Mouse (Mus musculus): Measurements from ENCODE around the gene Fam171b. TPM values are rescaled to one million over a fixed set of nuclear protein-coding genes. Genes with fewer than 3 reads are reported as not detected.

Gene Fam171b
- polyA plus RNA-seq (2012; rRNA removed), result 56.8 and 58.5 TPM in 2 replicates

DNA sequence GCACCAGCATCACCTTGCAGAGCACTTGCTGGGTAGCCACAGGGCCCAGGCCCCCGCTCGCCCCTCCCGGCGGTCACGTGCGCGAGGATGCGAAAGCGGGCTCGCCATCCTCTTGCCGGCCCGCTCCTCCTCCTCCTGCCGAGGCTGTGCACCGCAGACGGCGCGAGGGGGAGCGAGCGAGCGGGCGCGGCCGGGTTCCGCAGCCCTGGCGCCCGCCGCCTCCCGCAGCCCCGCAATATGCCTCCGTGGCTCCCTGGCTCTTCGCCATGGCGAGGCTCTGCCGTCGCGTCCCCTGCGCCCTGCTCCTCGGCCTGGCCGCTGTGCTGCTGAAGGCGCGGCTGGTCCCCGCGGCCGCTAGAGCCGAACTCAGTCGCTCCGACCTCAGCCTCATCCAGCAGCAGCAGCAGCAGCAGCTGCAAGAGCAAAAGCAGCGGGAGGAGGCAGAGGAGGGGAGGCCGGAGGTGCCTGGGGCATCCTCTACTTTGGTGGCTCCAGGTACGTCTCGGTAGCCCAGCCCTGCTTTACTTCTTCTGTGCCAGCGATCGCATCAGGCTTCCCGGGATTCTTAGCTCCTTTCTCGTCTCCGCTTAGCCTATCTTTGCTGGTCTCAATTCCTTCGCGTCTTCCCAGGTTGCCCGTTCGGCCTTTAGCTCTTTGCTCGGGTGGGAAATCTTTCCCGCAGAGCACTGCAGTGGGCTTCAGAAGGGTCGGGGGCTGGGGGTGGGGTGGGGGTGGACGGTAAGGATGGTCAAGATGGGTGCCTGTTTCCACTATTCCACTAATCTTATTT, at the start of gene Fam171b:
Gene Fam171b (plus strand): TSS at position 154 of the 790 bp plus-strand sequence.
- DNase-seq, result peak; percentile 93 to 97
- under 1% methylated on average over 63 of the region's 63 CpGs for WGBS
- peak; percentile 47; the same call in 1 of the 2 replicates for TF ChIP-seq POLR2A (IDR thresholded peaks at IDR 0.05; ENCODE audit: borderline replicate concordance, insufficient read depth, low read length)
- no peak for TF ChIP-seq CTCF (IDR thresholded peaks at IDR 0.05; ENCODE audit: borderline replicate concordance, insufficient read depth, low read depth, low read length)
- Histone ChIP-seq H3K27me3 (ENCODE audit: control insufficient read depth, insufficient read depth, low read length) (no peaks in the 10 kb centered on the region), H3K4me3 (replicated peaks; ENCODE audit: insufficient read depth, low read depth, low read length) (peak within 1 kb of the TSS; percentile 92), H3K4me1 (ENCODE audit: control insufficient read depth, insufficient read depth, low read length) (peaks cover 2% of the 10 kb centered on the region), H3K27ac (ENCODE audit: insufficient read depth, low read length) (peak within 1 kb of the TSS; percentile 99)

DNA sequence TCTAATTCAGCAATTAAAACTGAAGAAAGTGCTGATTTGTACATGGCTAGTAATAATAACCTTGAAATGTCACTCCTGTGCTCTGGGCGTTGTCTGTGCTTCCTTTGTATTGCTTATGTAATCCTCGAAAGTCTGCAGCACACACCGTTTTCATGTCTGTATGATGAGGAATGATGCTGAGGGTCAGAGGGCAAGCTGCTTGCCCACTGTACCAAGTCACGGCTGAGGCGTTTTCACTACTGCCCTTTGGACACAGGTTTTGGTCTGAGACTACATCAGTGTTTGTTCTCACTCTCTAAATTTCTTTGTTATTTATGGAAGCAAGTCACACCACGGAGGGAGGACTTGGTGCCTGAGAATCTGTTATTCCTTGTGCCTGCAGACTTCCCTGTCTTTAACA, 46.4 kb upstream of the Fam171b start:
- no peak for DNase-seq
- no peak for TF ChIP-seq POLR2A (IDR thresholded peaks at IDR 0.05; ENCODE audit: borderline replicate concordance, insufficient read depth, low read length)
- TF ChIP-seq CTCF (IDR thresholded peaks at IDR 0.05; ENCODE audit: borderline replicate concordance, insufficient read depth, low read depth, low read length), result no peak
- H3K4me3 ChIP-seq (replicated peaks; ENCODE audit: insufficient read depth, low read depth, low read length), result no peak overlapping the region
- no peak overlapping the region for H3K27ac ChIP-seq (ENCODE audit: insufficient read depth, low read length)
- peaks cover 6% of the 10 kb centered on the region; the same call in 1 of the 2 replicates for H3K4me1 ChIP-seq (ENCODE audit: control insufficient read depth, insufficient read depth, low read length)
- WGBS, result 89% methylated on average over 6 of the region's 6 CpGs
- H3K27me3 ChIP-seq (ENCODE audit: control insufficient read depth, insufficient read depth, low read length), result no peaks in the 10 kb centered on the region

DNA sequence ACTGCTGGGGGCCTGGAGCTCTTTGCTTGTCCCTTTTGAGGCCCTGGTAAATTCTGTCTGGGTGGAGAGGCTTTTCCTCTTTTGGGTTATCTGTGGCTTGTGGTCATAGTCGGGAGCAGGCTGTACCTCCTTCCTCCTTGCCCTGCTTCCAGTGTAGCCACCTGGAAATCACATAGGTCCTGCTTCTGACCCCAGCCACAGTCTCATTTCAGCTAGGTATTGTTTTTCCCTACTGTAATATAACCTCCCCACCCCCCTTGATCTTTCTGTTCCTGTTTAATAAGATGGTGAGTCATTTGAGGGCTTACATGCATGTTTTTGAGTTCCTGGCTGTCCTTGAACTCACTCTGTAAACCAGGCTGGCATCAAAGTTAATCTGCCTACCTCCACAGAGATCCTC, 45.6 kb upstream of the Fam171b start:
- H3K27ac ChIP-seq (ENCODE audit: insufficient read depth, low read length), result no peak overlapping the region
- H3K4me1 ChIP-seq (ENCODE audit: control insufficient read depth, insufficient read depth, low read length), result peaks cover 6% of the 10 kb centered on the region; the same call in 1 of the 2 replicates
- WGBS, result 86% methylated on average over 1 of the region's 1 CpGs
- H3K27me3 ChIP-seq (ENCODE audit: control insufficient read depth, insufficient read depth, low read length), result no peaks in the 10 kb centered on the region
- H3K4me3 ChIP-seq (replicated peaks; ENCODE audit: insufficient read depth, low read depth, low read length), result no peak overlapping the region
- no peak for TF ChIP-seq CTCF (IDR thresholded peaks at IDR 0.05; ENCODE audit: borderline replicate concordance, insufficient read depth, low read depth, low read length)
- no peak for TF ChIP-seq POLR2A (IDR thresholded peaks at IDR 0.05; ENCODE audit: borderline replicate concordance, insufficient read depth, low read length)
- DNase-seq, result no peak

DNA sequence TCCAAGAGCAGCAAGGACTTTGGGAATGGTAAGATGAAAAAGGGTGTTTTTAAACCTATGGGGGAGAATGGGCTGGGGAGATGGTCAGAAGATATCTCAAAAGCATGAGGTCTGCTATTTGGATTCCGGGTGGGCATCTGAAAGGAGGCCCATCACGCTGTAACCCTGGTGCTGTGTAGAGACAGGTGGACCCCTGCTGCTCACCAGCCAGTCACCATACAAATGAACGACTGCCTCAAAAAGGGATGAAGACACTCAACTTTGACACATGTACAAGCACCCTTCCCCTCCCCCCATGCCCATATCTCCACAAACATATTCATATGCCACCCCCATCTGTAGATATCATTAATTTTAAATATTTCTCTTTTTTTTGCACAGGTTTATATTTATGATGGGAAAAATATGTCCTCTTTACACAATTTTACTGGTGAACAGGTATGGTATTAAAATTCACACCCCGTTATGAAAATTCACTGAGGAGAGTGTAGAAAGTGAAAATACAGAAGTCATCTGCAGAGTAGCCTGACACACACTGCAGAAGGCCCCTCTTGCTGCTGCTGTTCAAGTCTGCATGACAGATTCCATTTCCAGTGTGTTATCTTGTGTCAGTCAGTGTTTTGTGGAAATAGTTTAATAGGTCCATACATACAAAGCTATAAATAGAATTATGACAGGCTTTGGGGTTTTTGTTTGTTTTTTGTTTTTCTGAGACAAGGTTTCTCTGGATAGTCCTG, 44.0 kb upstream of the Fam171b start:
- TF ChIP-seq POLR2A (IDR thresholded peaks at IDR 0.05; ENCODE audit: borderline replicate concordance, insufficient read depth, low read length) (no peak), CTCF (IDR thresholded peaks at IDR 0.05; ENCODE audit: borderline replicate concordance, insufficient read depth, low read depth, low read length) (no peak)
- WGBS, result 91% methylated on average over 4 of the region's 4 CpGs

DNA sequence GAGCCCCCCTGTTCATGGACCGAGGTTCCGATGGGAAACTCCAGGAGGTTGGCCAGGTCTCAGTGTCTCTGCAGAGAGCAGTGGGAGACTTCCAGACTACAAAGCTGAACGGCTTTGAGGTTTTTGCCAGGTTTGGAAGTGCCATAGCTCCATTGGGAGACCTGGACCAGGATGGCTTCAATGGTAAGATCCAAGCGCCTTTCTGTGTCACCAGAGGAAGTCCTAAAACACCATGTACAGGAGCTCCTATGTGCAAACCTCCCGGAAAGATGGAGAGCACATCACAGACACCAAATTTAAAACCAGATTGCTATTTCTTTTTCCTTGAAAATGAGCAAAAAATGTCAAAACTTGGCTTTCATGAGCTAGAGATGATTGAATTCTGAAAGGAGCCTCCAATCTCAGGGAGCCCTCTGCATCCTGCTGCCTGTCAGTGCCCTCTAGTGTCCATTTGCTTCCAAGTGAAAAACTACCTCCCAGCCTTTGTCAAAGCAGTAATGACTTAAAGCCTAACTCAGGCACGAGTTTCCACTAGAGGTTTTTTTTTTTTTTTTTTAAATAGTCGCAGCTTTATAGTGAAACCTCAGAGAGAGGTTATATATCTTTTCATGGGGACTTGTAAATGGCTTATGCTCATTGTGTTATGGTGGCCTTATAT, 41.2 kb upstream of the Fam171b start:
- TF ChIP-seq CTCF (IDR thresholded peaks at IDR 0.05; ENCODE audit: borderline replicate concordance, insufficient read depth, low read depth, low read length) (peak; percentile 84), POLR2A (IDR thresholded peaks at IDR 0.05; ENCODE audit: borderline replicate concordance, insufficient read depth, low read length) (no peak)
- H3K27me3 ChIP-seq (ENCODE audit: control insufficient read depth, insufficient read depth, low read length), result no peaks in the 10 kb centered on the region
- H3K27ac ChIP-seq (ENCODE audit: insufficient read depth, low read length), result no peak overlapping the region
- peak; percentile 54 to 64 for DNase-seq
- WGBS, result 48% methylated on average over 7 of the region's 7 CpGs
- H3K4me1 ChIP-seq (ENCODE audit: control insufficient read depth, insufficient read depth, low read length), result no peaks in the 10 kb centered on the region
- no peak overlapping the region for H3K4me3 ChIP-seq (replicated peaks; ENCODE audit: insufficient read depth, low read depth, low read length)

More for the DNA sequence above, 44.0 kb upstream of the Fam171b start:
- no peaks in the 10 kb centered on the region for H3K27me3 ChIP-seq (ENCODE audit: control insufficient read depth, insufficient read depth, low read length)
- no peaks in the 10 kb centered on the region for H3K4me1 ChIP-seq (ENCODE audit: control insufficient read depth, insufficient read depth, low read length)
- no peak for DNase-seq
- H3K4me3 ChIP-seq (replicated peaks; ENCODE audit: insufficient read depth, low read depth, low read length), result no peak overlapping the region
- no peak overlapping the region for H3K27ac ChIP-seq (ENCODE audit: insufficient read depth, low read length)

DNA sequence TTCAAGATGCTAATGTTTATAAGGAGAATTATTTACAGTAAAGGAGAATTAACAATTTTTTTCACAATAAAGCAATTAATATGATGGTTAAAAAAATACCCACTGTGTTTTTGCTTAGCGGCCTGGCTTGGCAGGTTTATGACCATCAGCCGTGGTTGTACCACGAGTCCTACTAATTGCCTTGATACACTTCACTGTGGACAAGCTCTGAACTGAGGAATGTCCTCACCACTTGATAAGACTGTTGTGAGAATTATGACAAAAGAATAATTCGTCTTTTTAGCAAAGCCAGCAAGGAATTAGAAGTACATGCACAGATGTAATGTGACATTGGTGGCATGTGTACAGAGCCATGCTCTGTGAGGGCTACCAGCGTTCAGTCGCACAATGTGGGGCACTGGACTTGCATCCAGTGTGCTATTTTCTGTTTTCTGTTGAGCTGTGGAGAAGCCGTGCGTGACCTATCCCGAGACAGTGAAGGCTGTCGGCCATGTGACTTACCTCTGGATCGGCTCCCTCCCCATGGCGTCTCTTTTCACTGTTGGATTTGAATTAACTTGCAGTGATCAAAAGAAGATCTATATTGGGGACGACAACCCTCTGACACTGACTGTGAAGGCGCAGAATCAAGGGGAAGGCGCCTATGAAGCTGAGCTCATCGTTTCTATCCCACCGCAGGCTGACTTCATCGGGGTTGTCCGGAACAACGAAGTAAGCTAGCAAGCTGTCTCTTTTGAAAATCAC, 20.9 kb upstream of the Fam171b start:
- 67% methylated on average over 20 of the region's 20 CpGs for WGBS
- DNase-seq, result no peak
- no peaks in the 10 kb centered on the region for H3K4me1 ChIP-seq (ENCODE audit: control insufficient read depth, insufficient read depth, low read length)
- H3K27me3 ChIP-seq (ENCODE audit: control insufficient read depth, insufficient read depth, low read length), result no peaks in the 10 kb centered on the region
- H3K4me3 ChIP-seq (replicated peaks; ENCODE audit: insufficient read depth, low read depth, low read length), result no peak overlapping the region
- no peak overlapping the region for H3K27ac ChIP-seq (ENCODE audit: insufficient read depth, low read length)
- TF ChIP-seq POLR2A (IDR thresholded peaks at IDR 0.05; ENCODE audit: borderline replicate concordance, insufficient read depth, low read length) (no peak), CTCF (IDR thresholded peaks at IDR 0.05; ENCODE audit: borderline replicate concordance, insufficient read depth, low read depth, low read length) (no peak)

DNA sequence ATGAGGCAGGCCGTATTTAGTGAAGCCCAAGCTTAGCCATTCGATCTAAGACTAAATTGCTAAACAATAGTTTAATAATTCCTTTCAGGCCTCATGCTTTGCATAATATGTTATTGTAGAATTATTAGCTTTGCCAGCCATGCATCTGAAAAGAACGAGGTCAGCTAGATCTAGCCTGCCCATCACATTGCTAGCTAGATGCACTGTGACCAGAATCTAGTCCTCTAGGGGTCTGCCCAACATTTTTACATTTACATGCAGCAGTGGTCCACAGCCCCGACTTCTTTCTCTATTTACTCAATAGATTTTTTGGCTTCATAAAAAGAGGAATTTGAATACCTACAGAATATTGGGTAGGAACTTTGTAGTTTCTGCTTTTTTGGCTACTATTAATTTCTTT, 20.3 kb upstream of the Fam171b start:
- Histone ChIP-seq H3K4me1 (ENCODE audit: control insufficient read depth, insufficient read depth, low read length) (no peaks in the 10 kb centered on the region), H3K4me3 (replicated peaks; ENCODE audit: insufficient read depth, low read depth, low read length) (no peak overlapping the region), H3K27ac (ENCODE audit: insufficient read depth, low read length) (no peak overlapping the region), H3K27me3 (ENCODE audit: control insufficient read depth, insufficient read depth, low read length) (no peaks in the 10 kb centered on the region)
- DNase-seq, result no peak
- WGBS, result 75% methylated on average over 4 of the region's 4 CpGs
- TF ChIP-seq POLR2A (IDR thresholded peaks at IDR 0.05; ENCODE audit: borderline replicate concordance, insufficient read depth, low read length), result no peak
- TF ChIP-seq CTCF (IDR thresholded peaks at IDR 0.05; ENCODE audit: borderline replicate concordance, insufficient read depth, low read depth, low read length), result no peak
